Mouse (Mus musculus) stomach, embryonic 16.5 days (tissue): ENCODE results near the gene Tmem215. TPM values are rescaled to one million over a fixed set of nuclear protein-coding genes. Genes with fewer than 3 reads are reported as not detected.

Source experiments
- ATAC-seq: fragments of 200-750 bp; cut with Nextera tagmentation; 2 replicates; pipeline ENCODE4 v1.8.0; 2017; ENCODE audit warnings: moderate number of reproducible peaks, moderate TSS enrichment; ENCODE audit not compliant: insufficient read depth, low FRiP score
- H3K27ac ChIP-seq: fragments of 300-500 bp; sonication (generic); 2 replicates; pipeline ENCODE4 v1.5.1; 2014; ENCODE audit warnings: low read length
- H3K27me3 ChIP-seq: fragments of 300-500 bp; sonication (generic); 2 replicates; pipeline ENCODE4 v1.6.1; 2014; ENCODE audit warnings: low read length, control low read depth, mixed read lengths; ENCODE audit not compliant: control insufficient read depth, insufficient read depth
- H3K36me3 ChIP-seq: fragments of 300-500 bp; sonication (generic); 2 replicates; pipeline ENCODE4 v1.6.1; 2014; ENCODE audit warnings: low read length; ENCODE audit not compliant: control insufficient read depth, insufficient read depth
- H3K4me1 ChIP-seq: fragments of 300-500 bp; sonication (generic); 2 replicates; pipeline ENCODE4 v1.6.1; 2014; ENCODE audit warnings: low read length, control low read depth, mixed read lengths; ENCODE audit not compliant: control insufficient read depth, insufficient read depth
- H3K4me2 ChIP-seq: fragments of 300-500 bp; sonication (generic); 2 replicates; pipeline ENCODE4 v1.6.1; 2014; ENCODE audit warnings: low read depth, low read length, mixed read lengths
- H3K4me3 ChIP-seq: fragments of 300-500 bp; sonication (generic); replicated peaks from 2 replicates; pipeline ENCODE4 v1.5.1; 2014; ENCODE audit warnings: mild to moderate bottlenecking, low read length
- H3K9ac ChIP-seq: fragments of 300-500 bp; sonication (generic); 2 replicates; pipeline ENCODE4 v1.6.1; 2014; ENCODE audit warnings: low read length
- H3K9me3 ChIP-seq: fragments of 300-500 bp; sonication (generic); replicated peaks from 2 replicates; pipeline ENCODE4 v1.6.1; 2016; ENCODE audit warnings: low read length, control low read depth; ENCODE audit not compliant: control insufficient read depth
- WGBS: fragments of 180-500 bp; shearing (Covaris S2); extraction: QIAGEN DNeasy Blood & Tissue Kit; methylation state at CpG from one replicate; pipeline ENCODE4 v1.1.7; 2014; 5-methylcytosine and 5-hydroxymethylcytosine counted together
- polyA plus RNA-seq: library from polyadenylated mRNA; unstranded; fragments of >200 nt; fragmentation: Nextera tagmentation; extraction: Ambion mirVana; gene quantifications from 2 replicates; pipeline ENCODE4 v1.2.1, GENCODE M21; 2015

The Tmem215 gene
- 0.85 and 0.86 TPM in 2 replicates for polyA plus RNA-seq

DNA sequence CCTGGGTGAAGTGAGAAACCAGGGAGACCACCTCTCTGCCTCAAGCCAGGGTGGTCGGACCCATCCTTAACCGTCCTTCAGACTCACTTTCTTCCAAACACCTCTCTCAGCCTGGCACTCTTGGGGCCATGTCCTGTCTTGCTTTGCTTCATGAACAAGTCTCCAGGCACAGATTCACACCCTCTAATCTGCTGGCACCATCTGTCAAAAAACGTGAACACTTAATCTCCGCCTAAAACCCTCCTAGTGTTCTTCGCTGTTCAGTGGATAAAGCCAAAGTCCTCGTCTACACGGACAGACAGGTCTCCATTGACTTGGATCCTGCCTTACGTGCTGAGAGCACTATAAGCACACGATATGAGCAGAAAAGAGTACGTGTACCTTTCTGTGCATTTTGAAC lies at the start of gene Tmem215:
Gene Tmem215 (plus strand): TSS at position 301 of the 400 bp plus-strand sequence.
- Histone ChIP-seq H3K4me2 (peak within 1 kb of the TSS; percentile 74), H3K4me3 (peak within 1 kb of the TSS; percentile 44), H3K9me3 (no peaks in the 10 kb centered on the region), H3K4me1 (no peaks in the 10 kb centered on the region), H3K9ac (peak within 1 kb of the TSS; percentile 60), H3K27ac (no peak within 1 kb of the TSS), H3K36me3 (no peaks in the 10 kb centered on the region), H3K27me3 (peaks cover 18% of the 10 kb centered on the region)
- whole genome bisulfite sequencing, result 81% methylated on average over 10 of the region's 10 CpGs
- no peak for ATAC-seq

DNA sequence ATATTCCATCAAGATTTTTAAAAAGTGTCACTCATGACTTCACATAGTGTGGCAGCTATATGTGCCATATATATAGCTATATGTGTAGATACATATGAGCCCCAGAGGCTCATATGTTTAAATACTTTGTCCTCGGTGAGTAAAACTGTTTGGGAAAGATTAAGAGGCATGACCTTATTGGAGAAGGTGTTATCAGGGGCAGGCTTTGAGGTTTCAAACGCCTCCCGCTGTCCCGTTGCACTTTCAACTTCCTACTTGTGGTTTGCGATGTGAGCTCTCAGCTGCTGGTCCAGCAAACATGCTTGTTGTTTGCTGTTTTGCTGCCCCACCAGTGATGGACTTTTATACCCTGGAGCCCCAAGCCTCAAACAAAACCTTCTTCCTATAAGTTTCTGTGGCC lies 40.1 kb upstream of the Tmem215 start:
- H3K27ac ChIP-seq, result no peak overlapping the region
- no peak overlapping the region for H3K4me2 ChIP-seq
- no peaks in the 10 kb centered on the region for H3K27me3 ChIP-seq
- 63% methylated on average over 5 of the region's 5 CpGs for WGBS
- ATAC-seq, result no peak
- no peaks in the 10 kb centered on the region for H3K36me3 ChIP-seq
- H3K4me1 ChIP-seq, result no peaks in the 10 kb centered on the region
- H3K9me3 ChIP-seq, result no peaks in the 10 kb centered on the region
- no peak overlapping the region for H3K4me3 ChIP-seq
- no peak overlapping the region for H3K9ac ChIP-seq

DNA sequence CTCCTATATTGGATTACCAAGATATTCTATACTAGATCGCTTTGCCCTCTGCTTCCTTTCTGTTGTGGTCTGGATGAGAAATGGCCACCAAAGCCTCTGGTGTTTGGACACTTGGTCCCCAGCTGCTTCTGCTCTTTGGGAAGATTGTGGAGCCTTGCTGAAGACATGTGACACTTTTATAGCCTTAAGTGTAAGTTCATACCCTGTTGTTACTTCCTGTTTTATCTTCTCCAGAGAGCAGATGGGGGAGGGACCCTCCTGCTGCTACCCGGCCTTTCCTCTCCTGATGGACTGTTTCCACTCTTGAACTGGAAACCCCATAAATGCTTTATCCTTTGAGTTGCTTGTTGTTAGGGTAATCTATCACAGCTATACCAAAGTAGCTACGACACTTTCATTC lies 38.6 kb upstream of the Tmem215 start:
- WGBS, result 55% methylated on average over 3 of the region's 3 CpGs

DNA sequence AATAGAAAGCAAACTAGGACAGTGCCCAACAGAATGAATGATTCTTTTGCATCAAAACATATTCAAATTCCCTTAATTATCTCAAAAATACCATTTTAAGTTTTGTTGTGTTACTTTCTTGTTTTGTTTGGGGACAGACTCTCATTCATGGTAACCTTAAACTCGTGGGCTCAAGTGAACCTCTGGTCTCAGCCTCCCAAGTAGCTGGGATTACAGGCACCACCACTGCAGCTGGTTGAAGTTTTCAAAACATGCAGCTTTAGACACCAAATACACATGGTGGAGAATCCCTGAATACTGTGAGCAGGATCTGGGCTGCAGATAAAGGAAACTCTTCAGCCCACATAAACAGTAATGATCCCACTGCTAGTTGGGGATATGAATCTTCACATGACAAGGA lies 37.6 kb upstream of the Tmem215 start:
- no peak for ATAC-seq
- Histone ChIP-seq H3K36me3 (no peaks in the 10 kb centered on the region), H3K9me3 (no peaks in the 10 kb centered on the region), H3K27me3 (no peaks in the 10 kb centered on the region), H3K4me3 (no peak overlapping the region), H3K9ac (no peak overlapping the region), H3K4me2 (no peak overlapping the region), H3K27ac (no peak overlapping the region), H3K4me1 (no peaks in the 10 kb centered on the region)
- WGBS, result 64% methylated on average over 1 of the region's 1 CpGs

More for the DNA sequence above, 38.6 kb upstream of the Tmem215 start:
- Histone ChIP-seq H3K36me3 (no peaks in the 10 kb centered on the region), H3K4me1 (no peaks in the 10 kb centered on the region), H3K9ac (no peak overlapping the region), H3K4me3 (no peak overlapping the region), H3K27ac (no peak overlapping the region), H3K27me3 (no peaks in the 10 kb centered on the region), H3K9me3 (no peaks in the 10 kb centered on the region), H3K4me2 (no peak overlapping the region)
- ATAC-seq, result no peak

DNA sequence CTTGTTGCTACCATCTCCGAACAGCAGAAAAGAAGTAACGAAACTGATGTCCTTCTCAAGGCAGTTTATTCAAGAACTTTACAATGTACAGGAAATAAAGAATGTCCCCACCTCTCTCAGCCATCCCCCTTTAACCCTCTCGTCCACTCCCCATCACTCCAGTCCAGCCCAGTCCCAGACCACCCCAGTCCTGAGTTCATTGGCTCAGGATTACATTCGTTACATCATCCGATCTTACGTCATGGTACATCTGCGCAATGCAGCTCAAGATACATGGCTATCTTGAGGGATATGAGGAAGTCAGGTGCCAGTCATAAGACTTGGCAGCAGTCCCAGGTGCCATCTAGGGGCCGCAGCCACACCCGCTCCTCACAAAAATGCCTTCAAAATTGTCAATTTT lies 28.4 kb upstream of the Tmem215 start:
- H3K4me3 ChIP-seq, result no peak overlapping the region
- no peaks in the 10 kb centered on the region for H3K4me1 ChIP-seq
- WGBS, result 88% methylated on average over 9 of the region's 9 CpGs
- no peaks in the 10 kb centered on the region for H3K27me3 ChIP-seq
- no peak overlapping the region for H3K27ac ChIP-seq
- no peaks in the 10 kb centered on the region for H3K36me3 ChIP-seq
- no peak for ATAC-seq
- no peaks in the 10 kb centered on the region for H3K9me3 ChIP-seq
- H3K9ac ChIP-seq, result no peak overlapping the region
- H3K4me2 ChIP-seq, result no peak overlapping the region

DNA sequence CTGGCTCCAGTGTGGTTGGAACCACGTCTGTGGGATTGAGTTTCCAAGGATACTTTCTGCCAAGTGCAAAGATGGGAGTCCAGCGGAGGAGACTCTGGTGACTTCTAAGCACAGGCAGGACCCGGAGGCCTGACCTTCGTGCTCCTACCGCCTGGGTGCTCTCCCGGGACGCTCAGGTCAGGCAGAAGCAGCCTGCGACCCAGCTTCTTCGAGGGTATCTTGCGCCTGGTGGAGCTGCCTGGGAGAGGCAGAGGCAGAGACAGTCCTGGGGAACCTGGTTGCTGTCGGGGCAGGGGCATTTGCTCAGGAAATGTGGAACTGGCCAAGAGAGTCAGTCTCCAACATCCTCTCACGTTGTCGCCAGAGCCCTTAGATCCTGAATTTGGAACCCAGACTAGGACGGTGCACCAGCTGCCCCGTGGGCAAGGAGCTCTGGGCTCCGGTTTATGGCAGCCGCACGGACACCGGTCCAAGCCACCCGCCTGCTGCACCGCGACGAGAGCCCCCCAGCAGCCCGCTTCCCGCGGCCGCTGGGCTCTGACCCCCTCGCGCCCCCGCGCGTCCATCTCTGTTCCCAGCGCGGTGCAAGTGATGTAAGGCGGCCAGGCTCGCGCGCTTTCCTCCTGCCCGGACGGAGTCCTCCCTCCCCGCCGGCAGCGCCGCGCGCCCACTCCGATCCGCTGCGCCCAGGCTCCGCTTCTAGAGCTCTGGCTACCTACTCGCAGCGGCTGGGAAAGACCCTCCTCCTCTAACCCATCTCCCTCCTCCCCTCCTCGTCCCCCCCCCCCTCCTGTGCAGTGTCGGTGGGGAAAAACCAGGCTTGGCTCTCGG lies 935 bp downstream of the Tmem215 start:
- ATAC-seq, result peak; percentile 78; the same call in 1 of the 2 replicates
- no peaks in the 10 kb centered on the region for H3K9me3 ChIP-seq
- peaks cover 18% of the 10 kb centered on the region for H3K27me3 ChIP-seq
- H3K4me2 ChIP-seq, result peak overlapping the region; percentile 74
- H3K4me1 ChIP-seq, result no peaks in the 10 kb centered on the region
- peak overlapping the region; percentile 60 for H3K9ac ChIP-seq
- 3% methylated on average over 48 of the region's 55 CpGs for WGBS
- H3K36me3 ChIP-seq, result no peaks in the 10 kb centered on the region
- peak overlapping the region; percentile 44 for H3K4me3 ChIP-seq
- no peak overlapping the region for H3K27ac ChIP-seq

DNA sequence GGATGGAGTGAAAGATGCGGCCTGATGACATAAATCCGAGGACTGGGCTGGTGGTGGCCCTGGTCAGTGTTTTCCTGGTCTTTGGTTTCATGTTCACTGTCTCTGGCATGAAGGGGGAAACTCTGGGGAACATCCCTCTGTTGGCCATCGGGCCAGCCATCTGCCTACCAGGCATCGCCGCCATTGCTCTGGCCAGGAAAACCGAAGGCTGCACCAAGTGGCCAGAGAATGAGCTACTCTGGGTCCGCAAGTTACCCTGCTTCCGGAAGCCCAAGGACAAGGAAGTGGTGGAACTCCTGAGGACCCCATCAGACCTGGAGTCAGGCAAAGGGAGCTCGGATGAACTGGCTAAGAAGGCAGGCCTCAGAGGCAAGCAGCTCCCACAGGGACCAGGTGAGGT lies 1.9 kb downstream of the Tmem215 start:
- H3K9me3 ChIP-seq, result no peaks in the 10 kb centered on the region
- 81% methylated on average over 9 of the region's 9 CpGs for WGBS
- ATAC-seq, result no peak

DNA sequence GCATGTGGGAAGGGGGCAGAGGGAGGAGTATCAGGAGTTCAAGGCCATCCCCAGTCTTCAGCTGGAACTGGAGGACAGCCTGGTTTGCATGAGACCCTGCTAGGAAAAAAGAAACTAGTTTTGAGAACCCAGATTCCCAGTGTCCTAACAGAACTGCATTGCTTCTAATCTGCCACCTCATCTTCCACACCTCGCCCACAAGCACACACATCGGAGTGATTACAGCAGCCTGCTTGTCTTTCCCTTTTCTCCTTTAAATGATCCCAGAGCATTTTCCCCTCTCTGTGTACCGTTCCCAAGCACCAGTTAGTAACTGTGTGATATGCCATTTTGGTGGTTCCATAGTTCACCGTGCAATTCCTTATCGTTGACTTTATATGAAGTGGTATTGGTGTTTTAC lies 6.0 kb downstream of the Tmem215 start:
- Histone ChIP-seq H3K36me3 (no peaks in the 10 kb centered on the region), H3K9ac (no peak overlapping the region), H3K4me3 (no peak overlapping the region), H3K27me3 (peaks cover 5% of the 10 kb centered on the region), H3K9me3 (no peaks in the 10 kb centered on the region), H3K4me1 (no peaks in the 10 kb centered on the region), H3K27ac (no peak overlapping the region), H3K4me2 (no peak overlapping the region)
- 83% methylated on average over 5 of the region's 5 CpGs for WGBS
- no peak for ATAC-seq

More for the DNA sequence above, 1.9 kb downstream of the Tmem215 start:
- Histone ChIP-seq H3K27ac (no peak overlapping the region), H3K36me3 (no peaks in the 10 kb centered on the region), H3K4me2 (no peak overlapping the region), H3K4me3 (no peak overlapping the region), H3K4me1 (no peaks in the 10 kb centered on the region), H3K9ac (no peak overlapping the region), H3K27me3 (peaks cover 18% of the 10 kb centered on the region)

DNA sequence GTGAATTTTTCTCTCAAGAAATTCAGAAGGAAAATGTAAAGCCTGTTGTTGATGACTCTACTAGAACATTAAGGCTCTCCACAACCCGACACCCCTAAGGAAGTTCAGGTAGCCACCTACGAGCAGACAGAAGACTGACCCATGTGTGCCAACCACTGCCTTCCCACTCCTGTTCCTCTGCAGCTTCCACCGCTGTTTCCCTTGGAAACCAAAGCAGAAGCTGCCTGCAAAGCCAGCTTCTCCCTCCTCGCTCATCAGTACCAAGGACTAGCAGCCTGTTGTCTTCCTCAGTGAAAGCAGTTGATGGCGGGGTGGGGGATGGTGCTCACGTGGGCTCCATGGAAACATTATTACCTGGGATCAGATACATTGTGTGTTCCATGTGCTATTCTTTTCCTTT lies 14.6 kb downstream of the Tmem215 start:
- H3K27ac ChIP-seq, result no peak overlapping the region
- no peak overlapping the region for H3K4me2 ChIP-seq
- no peak for ATAC-seq
- H3K9me3 ChIP-seq, result no peaks in the 10 kb centered on the region
- no peaks in the 10 kb centered on the region for H3K27me3 ChIP-seq
- H3K36me3 ChIP-seq, result no peaks in the 10 kb centered on the region
- 69% methylated on average over 6 of the region's 6 CpGs for WGBS
- H3K9ac ChIP-seq, result no peak overlapping the region
- H3K4me1 ChIP-seq, result no peaks in the 10 kb centered on the region
- no peak overlapping the region for H3K4me3 ChIP-seq
